Mouse (Mus musculus) naive thymus-derived CD4-positive, alpha-beta T cell, adult 5 months (primary cell): ENCODE results near the gene Faiml. TPM values are rescaled to one million over a fixed set of nuclear protein-coding genes. Genes with fewer than 3 reads are reported as not detected.

Experiments used
- polyA plus RNA-seq: library from polyadenylated mRNA; unstranded; fragments of 100-300 nt; shearing (Covaris generic); gene quantifications from one replicate; pipeline ENCODE4 v1.2.1, GENCODE M21; 2017

Gene Faiml
- polyA plus RNA-seq = not detected

GRCm38 (mm10) chr9:99237139-99237538 is at the start of gene Faiml:
Gene Faiml, minus strand, starts transcription at chr9:99237239.

DNA sequence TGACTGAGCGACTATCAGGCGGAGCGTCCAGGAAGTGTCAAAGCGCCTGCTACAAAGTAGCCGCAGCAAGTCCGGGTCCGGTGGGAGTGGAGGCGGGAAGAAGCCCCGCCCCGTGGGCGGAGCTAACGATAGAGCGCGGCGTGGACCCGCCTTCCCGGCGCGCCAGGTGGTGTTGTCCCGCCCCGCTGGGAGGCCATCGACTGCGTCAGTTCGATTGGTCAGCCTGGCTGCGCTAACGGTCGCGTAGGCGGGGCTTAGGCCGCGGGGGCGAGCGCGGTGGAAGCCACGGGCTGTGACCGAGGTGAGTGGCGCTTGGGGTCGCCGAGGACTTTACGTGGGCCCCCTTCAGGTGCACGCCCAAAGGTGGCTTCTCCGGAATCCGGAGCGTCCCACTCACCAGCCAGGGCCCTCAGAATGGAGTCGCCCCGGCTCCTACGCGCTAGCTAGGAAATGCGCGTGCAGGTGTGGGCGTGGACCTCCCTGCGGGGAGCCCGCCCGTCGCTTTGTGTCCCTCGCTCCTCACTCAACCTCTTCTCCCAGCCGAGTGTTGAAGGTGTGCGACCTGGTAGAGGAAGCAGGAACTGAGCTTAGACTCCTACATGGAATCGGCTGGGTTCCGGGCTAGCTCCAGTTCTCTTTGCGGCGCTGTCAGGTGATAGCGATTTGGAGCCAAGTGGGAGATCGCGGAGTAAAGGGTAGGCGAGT is 6.3 kb upstream of the Faiml start, which contains the start of gene Cep70:
TSS of gene Cep70 (plus strand) at position 178 of the 705 bp plus-strand sequence.

Other genes with a start within 250 kb of the Faiml start
- gene Gm1123, start 201.5 kb downstream of the Faiml start, polyA plus RNA-seq = 0.37 TPM
- 13.8 TPM for gene Pik3cb, start 96.6 kb downstream of the Faiml start, polyA plus RNA-seq
- gene Cep70, start 6.1 kb upstream of the Faiml start, polyA plus RNA-seq = 13.6 TPM
- gene Esyt3, start 121.3 kb upstream of the Faiml start, polyA plus RNA-seq = not detected
- gene Mras, start 200.1 kb upstream of the Faiml start, polyA plus RNA-seq = not detected
- not detected for gene Nme9, start 214.2 kb upstream of the Faiml start, polyA plus RNA-seq